Mouse (Mus musculus) liver, embryonic 12.5 days (tissue): Measurements from ENCODE around the gene Ankrd6. TPM values are rescaled to one million over a fixed set of nuclear protein-coding genes. Genes with fewer than 3 reads are reported as not detected.

ENCODE experiments used
- ATAC-seq: fragments of 200-750 bp; cut with Nextera tagmentation; 2 replicates; pipeline ENCODE4 v1.8.0; 2017; ENCODE audit warnings: moderate number of reproducible peaks, mild to moderate bottlenecking, moderate library complexity
- H3K27ac ChIP-seq: fragments of 300-500 bp; sonication (generic); 2 replicates; pipeline ENCODE4 v1.5.1; 2016; ENCODE audit warnings: mild to moderate bottlenecking
- H3K27me3 ChIP-seq: fragments of 300-500 bp; sonication (generic); replicated peaks from 2 replicates; pipeline ENCODE4 v1.6.1; 2016; ENCODE audit warnings: mild to moderate bottlenecking, moderate library complexity
- H3K36me3 ChIP-seq: fragments of 300-500 bp; sonication (generic); 2 replicates; pipeline ENCODE4 v1.6.1; 2016; ENCODE audit warnings: mild to moderate bottlenecking, moderate library complexity
- H3K4me1 ChIP-seq: fragments of 300-500 bp; sonication (generic); 2 replicates; pipeline ENCODE4 v1.6.1; 2016
- H3K4me2 ChIP-seq: fragments of 300-500 bp; sonication (generic); 2 replicates; pipeline ENCODE4 v1.6.1; 2016; ENCODE audit warnings: mild to moderate bottlenecking, moderate library complexity
- H3K4me3 ChIP-seq: fragments of 300-500 bp; sonication (generic); 2 replicates; pipeline ENCODE4 v1.5.1; 2016; ENCODE audit warnings: mild to moderate bottlenecking, moderate library complexity
- H3K9ac ChIP-seq: fragments of 300-500 bp; sonication (generic); 2 replicates; pipeline ENCODE4 v1.6.1; 2016; ENCODE audit warnings: mild to moderate bottlenecking, moderate library complexity
- H3K9me3 ChIP-seq: fragments of 300-500 bp; sonication (generic); replicated peaks from 2 replicates; pipeline ENCODE4 v1.6.1; 2016; ENCODE audit warnings: mild to moderate bottlenecking, moderate library complexity
- WGBS: fragments of 180-500 bp; shearing (Covaris S2); methylation state at CpG from one replicate; pipeline ENCODE4 v1.1.7; 2016; ENCODE audit not compliant: insufficient replicate concordance; 5-methylcytosine and 5-hydroxymethylcytosine counted together
- polyA plus RNA-seq: library from polyadenylated mRNA; unstranded; fragments of >200 nt; fragmentation: Nextera tagmentation; extraction: Ambion mirVana; gene quantifications from 2 replicates; pipeline ENCODE4 v1.2.1, GENCODE M21; 2016

Gene Ankrd6
- polyA plus RNA-seq: 1.3 and 1.5 TPM in 2 replicates

GRCm38 (mm10) chr4:32950356-32951034 lies at the start of gene Ankrd6:
Gene Ankrd6, minus strand, starts transcription at chr4:32950841.
- peak; percentile 89 for ATAC-seq
- Histone ChIP-seq H3K4me3 (peak within 1 kb of the TSS; percentile 66), H3K4me1 (peaks cover 18% of the 10 kb centered on the region), H3K36me3 (no peaks in the 10 kb centered on the region), H3K27ac (no peak within 1 kb of the TSS), H3K27me3 (peaks cover 77% of the 10 kb centered on the region), H3K4me2 (peak within 1 kb of the TSS; percentile 96), H3K9ac (peak within 1 kb of the TSS; percentile 60; the same call in 1 of the 2 replicates), H3K9me3 (no peaks in the 10 kb centered on the region)
- under 1% methylated on average over 65 of the region's 66 CpGs for WGBS

GRCm38 (mm10) chr4:32998996-32999395 lies 48.4 kb upstream of the Ankrd6 start:
- Histone ChIP-seq H3K9me3 (no peaks in the 10 kb centered on the region), H3K4me2 (no peak overlapping the region), H3K4me1 (peaks cover 17% of the 10 kb centered on the region), H3K9ac (no peak overlapping the region), H3K27ac (no peak overlapping the region), H3K27me3 (peaks cover 3% of the 10 kb centered on the region; the same call in 1 of the 2 replicates), H3K36me3 (no peaks in the 10 kb centered on the region), H3K4me3 (no peak overlapping the region)
- WGBS: 84% methylated on average over 8 of the region's 8 CpGs
- no peak for ATAC-seq

- Histone ChIP-seq H3K4me2 (no peak overlapping the region), H3K27me3 (peaks cover 4% of the 10 kb centered on the region; the same call in 1 of the 2 replicates), H3K9me3 (no peaks in the 10 kb centered on the region), H3K36me3 (no peaks in the 10 kb centered on the region), H3K27ac (no peak overlapping the region), H3K9ac (no peak overlapping the region), H3K4me3 (no peak overlapping the region), H3K4me1 (peaks cover 17% of the 10 kb centered on the region)
- WGBS: 76% methylated on average over 5 of the region's 5 CpGs
- ATAC-seq: no peak
Observed at GRCm38 (mm10) chr4:32997571-32997970, 46.9 kb upstream of the Ankrd6 start.

GRCm38 (mm10) chr4:32996083-32996482 lies 45.4 kb upstream of the Ankrd6 start:
- Histone ChIP-seq H3K4me3 (no peak overlapping the region), H3K27ac (no peak overlapping the region), H3K4me2 (no peak overlapping the region), H3K4me1 (peaks cover 17% of the 10 kb centered on the region), H3K9ac (no peak overlapping the region), H3K36me3 (no peaks in the 10 kb centered on the region), H3K27me3 (peaks cover 17% of the 10 kb centered on the region; the same call in 1 of the 2 replicates), H3K9me3 (no peaks in the 10 kb centered on the region)
- 83% methylated on average over 5 of the region's 5 CpGs for WGBS
- no peak for ATAC-seq

GRCm38 (mm10) chr4:32994168-32994567 lies 43.5 kb upstream of the Ankrd6 start:
- peaks cover 29% of the 10 kb centered on the region; the same call in 1 of the 2 replicates for H3K27me3 ChIP-seq
- 58% methylated on average over 3 of the region's 3 CpGs for WGBS
- no peaks in the 10 kb centered on the region for H3K36me3 ChIP-seq
- H3K4me2 ChIP-seq: no peak overlapping the region
- H3K9me3 ChIP-seq: no peaks in the 10 kb centered on the region
- H3K4me1 ChIP-seq: peaks cover 20% of the 10 kb centered on the region
- no peak overlapping the region for H3K4me3 ChIP-seq
- H3K27ac ChIP-seq: no peak overlapping the region
- no peak overlapping the region for H3K9ac ChIP-seq
- no peak for ATAC-seq

GRCm38 (mm10) chr4:32989346-32989745 lies 38.7 kb upstream of the Ankrd6 start:
- H3K4me1 ChIP-seq: peaks cover 45% of the 10 kb centered on the region
- H3K27me3 ChIP-seq: peaks cover 45% of the 10 kb centered on the region
- H3K9ac ChIP-seq: no peak overlapping the region
- WGBS: 51% methylated on average over 2 of the region's 2 CpGs
- no peaks in the 10 kb centered on the region for H3K36me3 ChIP-seq
- no peak overlapping the region for H3K4me3 ChIP-seq
- H3K4me2 ChIP-seq: no peak overlapping the region
- H3K27ac ChIP-seq: no peak overlapping the region
- peaks cover 4% of the 10 kb centered on the region; the same call in 1 of the 2 replicates for H3K9me3 ChIP-seq
- no peak for ATAC-seq

GRCm38 (mm10) chr4:32987006-32987405 lies 36.4 kb upstream of the Ankrd6 start:
- Histone ChIP-seq H3K9me3 (peaks cover 4% of the 10 kb centered on the region; the same call in 1 of the 2 replicates), H3K27ac (peak overlapping the region; percentile 93), H3K9ac (0 out of 2 replicates have a peak overlapping the region, but pooled peaks have one; percentile 49), H3K4me2 (peak overlapping the region; percentile 99), H3K27me3 (peaks cover 62% of the 10 kb centered on the region), H3K36me3 (no peaks in the 10 kb centered on the region), H3K4me3 (peak overlapping the region; percentile 71), H3K4me1 (peaks cover 68% of the 10 kb centered on the region)
- WGBS: 37% methylated on average over 3 of the region's 3 CpGs
- peak; percentile 96 for ATAC-seq

GRCm38 (mm10) chr4:32985684-32986083 lies 35.0 kb upstream of the Ankrd6 start:
- Histone ChIP-seq H3K27me3 (peaks cover 65% of the 10 kb centered on the region), H3K4me2 (peak overlapping the region; percentile 99), H3K36me3 (no peaks in the 10 kb centered on the region), H3K9ac (peak overlapping the region; percentile 49; the same call in 1 of the 2 replicates), H3K9me3 (peaks cover 4% of the 10 kb centered on the region; the same call in 1 of the 2 replicates), H3K4me3 (peak overlapping the region; percentile 71), H3K27ac (peak overlapping the region; percentile 67), H3K4me1 (peaks cover 79% of the 10 kb centered on the region)
- ATAC-seq: no peak
- WGBS: 17% methylated on average over 3 of the region's 3 CpGs

GRCm38 (mm10) chr4:32984801-32985675 lies 34.4 kb upstream of the Ankrd6 start:
- Histone ChIP-seq H3K36me3 (no peaks in the 10 kb centered on the region), H3K9me3 (peaks cover 4% of the 10 kb centered on the region; the same call in 1 of the 2 replicates), H3K4me3 (peak overlapping the region; percentile 71), H3K9ac (0 out of 2 replicates have a peak overlapping the region, but pooled peaks have one; percentile 78), H3K4me2 (peak overlapping the region; percentile 99), H3K27ac (no peak overlapping the region), H3K27me3 (peaks cover 65% of the 10 kb centered on the region), H3K4me1 (peaks cover 80% of the 10 kb centered on the region)
- 22% methylated on average over 13 of the region's 13 CpGs for WGBS
- no peak for ATAC-seq

- Histone ChIP-seq H3K9me3 (peaks cover 4% of the 10 kb centered on the region; the same call in 1 of the 2 replicates), H3K4me1 (peaks cover 85% of the 10 kb centered on the region), H3K27me3 (peaks cover 70% of the 10 kb centered on the region), H3K36me3 (no peaks in the 10 kb centered on the region), H3K27ac (no peak overlapping the region), H3K4me3 (peak overlapping the region; percentile 71), H3K9ac (peak overlapping the region; percentile 78), H3K4me2 (peak overlapping the region; percentile 99)
- WGBS: 4% methylated on average over 13 of the region's 13 CpGs
- ATAC-seq: no peak
Observed at GRCm38 (mm10) chr4:32984242-32984641, 33.6 kb upstream of the Ankrd6 start.

- H3K36me3 ChIP-seq: no peaks in the 10 kb centered on the region
- H3K4me3 ChIP-seq: peak overlapping the region; percentile 71
- peak overlapping the region; percentile 78 for H3K9ac ChIP-seq
- 2% methylated on average over 82 of the region's 94 CpGs for WGBS
- peak overlapping the region; percentile 99 for H3K4me2 ChIP-seq
- H3K27ac ChIP-seq: peak overlapping the region; percentile 56; the same call in 1 of the 2 replicates
- peaks cover 4% of the 10 kb centered on the region; the same call in 1 of the 2 replicates for H3K9me3 ChIP-seq
- H3K27me3 ChIP-seq: peaks cover 71% of the 10 kb centered on the region
- H3K4me1 ChIP-seq: peaks cover 86% of the 10 kb centered on the region
- ATAC-seq: 0 out of 2 replicates have a peak, but pooled peaks have one; percentile 1
Observed at GRCm38 (mm10) chr4:32983176-32984155, 32.8 kb upstream of the Ankrd6 start.
